23 mouse cellular contexts compared by ENCODE assay signal in genomic region chr4:136154462-136154861, GRCm38 (mm10). TPM values are rescaled to one million over a fixed set of nuclear protein-coding genes. Genes with fewer than 3 reads are reported as not detected.
DNase-seq lines count a peak whose midpoint lies in the region; ATAC-seq and TF ChIP-seq lines count a peak whose summit lies in the region.
"Had no signal": no experiment of that assay in that cellular context is flagged by ENCODE, and none has a peak within 500 bp of the region (broad histone marks: within the 10 kb centered on the region; RNA-seq: fewer than 3 reads in every experiment).

No protein-coding gene starts in this region.

- no peak for ATAC-seq in forebrain, embryonic 15.5 days (replicated peaks)
- ATAC-seq in forebrain, postnatal 0 days = no peak
- ATAC-seq in liver, embryonic 11.5 days (replicated peaks; ENCODE audit: low FRiP score) = no peak
- no peak for ATAC-seq in limb, embryonic 12.5 days (ENCODE audit: insufficient number of reproducible peaks, insufficient read depth, low FRiP score, low TSS enrichment, low read depth)
- ATAC-seq: CD4-positive, CD25-positive, alpha-beta regulatory T cell, adult 4 months had no signal

- H3K27ac ChIP-seq in forebrain, embryonic 15.5 days (replicated peaks) = 0 out of 2 replicates have a peak overlapping the region, but pooled peaks have one; percentile 28
- H3K27ac ChIP-seq in forebrain, postnatal 0 days (ENCODE audit: low read depth, low read length) = no peak overlapping the region
- H3K27ac ChIP-seq in liver, adult 2 months (replicated peaks; ENCODE audit: insufficient read depth, low read depth, low read length) = no peak overlapping the region
- H3K27ac ChIP-seq in liver, embryonic 11.5 days (ENCODE audit: low read depth, low read length) = no peak overlapping the region
- H3K27ac ChIP-seq in limb, embryonic 12.5 days = peak overlapping the region; percentile 45; the same call in 1 of the 2 replicates
- H3K27ac ChIP-seq: hindbrain, embryonic 15.5 days; layer of hippocampus, adult 2 months; macrophage; midbrain, embryonic 12.5 days; neural tube, embryonic 15.5 days had no signal

- no peaks in the 10 kb centered on the region for H3K79me2 ChIP-seq in liver, adult 2 months (ENCODE audit: control insufficient read depth, insufficient read depth, low read length)

- no peak for TF ChIP-seq CTCF in forebrain, postnatal 0 days (IDR thresholded peaks at IDR 0.05; ENCODE audit: low read depth)
- no peak for TF ChIP-seq CTCF in liver, adult 2 months (IDR thresholded peaks at IDR 0.05; ENCODE audit: low read depth, low read length)

- peaks cover 8% of the 10 kb centered on the region for H3K4me1 ChIP-seq in forebrain, embryonic 15.5 days
- H3K4me1 ChIP-seq in forebrain, postnatal 0 days (ENCODE audit: insufficient read depth) = no peaks in the 10 kb centered on the region
- no peaks in the 10 kb centered on the region for H3K4me1 ChIP-seq in liver, adult 2 months (ENCODE audit: control insufficient read depth, insufficient read depth, low read length)
- H3K4me1 ChIP-seq in liver, embryonic 11.5 days (replicated peaks; ENCODE audit: control insufficient read depth, insufficient read depth, low read length) = no peaks in the 10 kb centered on the region; the same call in 1 of the 2 replicates
- H3K4me1 ChIP-seq in limb, embryonic 12.5 days (replicated peaks) = peaks cover 22% of the 10 kb centered on the region

- H3K4me2 ChIP-seq in forebrain, embryonic 15.5 days (replicated peaks) = no peak overlapping the region
- H3K4me2 ChIP-seq in forebrain, postnatal 0 days (ENCODE audit: low read depth) = no peak overlapping the region
- H3K4me2 ChIP-seq in liver, embryonic 11.5 days = no peak overlapping the region
- no peak overlapping the region for H3K4me2 ChIP-seq in limb, embryonic 12.5 days
- H3K4me2 ChIP-seq: heart, embryonic 12.5 days; hindbrain, embryonic 15.5 days; midbrain, embryonic 12.5 days; neural tube, embryonic 15.5 days had no signal

- DNase-seq in forebrain, postnatal 0 days = no peak
- no peak for DNase-seq in liver, adult 2 months (ENCODE audit: extremely low read depth, low read depth, low spot score)
- no peak for DNase-seq in liver, embryonic 11.5 days (ENCODE audit: low spot score)
- DNase-seq in cerebellum, adult 11 months = no peak
- DNase-seq in ovary, postnatal 36 days (ENCODE audit: low spot score) = no peak
- DNase-seq: adrenal gland, postnatal 14 days; cerebellum, adult 9-11 months; heart, postnatal 14 days; kidney, adult 2 months; kidney, postnatal 10 days; thymus, adult 2 months; thymus, postnatal 4 days had no signal

- H3K9ac ChIP-seq in forebrain, embryonic 15.5 days (replicated peaks) = no peak overlapping the region
- H3K9ac ChIP-seq in forebrain, postnatal 0 days = no peak overlapping the region
- 0 out of 2 replicates have a peak overlapping the region, but pooled peaks have one; percentile 5 for H3K9ac ChIP-seq in liver, adult 2 months (ENCODE audit: low read depth, low read length)
- no peak overlapping the region for H3K9ac ChIP-seq in liver, embryonic 11.5 days (ENCODE audit: low read depth, low read length)
- H3K9ac ChIP-seq in limb, embryonic 12.5 days (replicated peaks) = 0 out of 2 replicates have a peak overlapping the region, but pooled peaks have one; percentile 12
- H3K9ac ChIP-seq: heart, embryonic 12.5 days; hindbrain, embryonic 15.5 days; midbrain, embryonic 12.5 days; neural tube, embryonic 15.5 days had no signal

- H3K9me3 ChIP-seq in forebrain, embryonic 15.5 days = no peaks in the 10 kb centered on the region
- no peaks in the 10 kb centered on the region for H3K9me3 ChIP-seq in forebrain, postnatal 0 days (ENCODE audit: low read length)
- H3K9me3 ChIP-seq in liver, embryonic 11.5 days (ENCODE audit: control insufficient read depth, low read length) = no peaks in the 10 kb centered on the region
- H3K9me3 ChIP-seq in limb, embryonic 12.5 days = no peaks in the 10 kb centered on the region
- H3K9me3 ChIP-seq: heart, embryonic 12.5 days; hindbrain, embryonic 15.5 days; midbrain, embryonic 12.5 days; neural tube, embryonic 15.5 days had no signal

- WGBS in forebrain, embryonic 15.5 days = 60% methylated on average over 9 of the region's 9 CpGs
- WGBS in forebrain, postnatal 0 days = 54% methylated on average over 9 of the region's 9 CpGs
- WGBS in liver, adult 2 months = 84% methylated on average over 9 of the region's 9 CpGs
- WGBS in liver, embryonic 11.5 days = 59% methylated on average over 9 of the region's 9 CpGs
- WGBS in limb, embryonic 12.5 days = 68% methylated on average over 9 of the region's 9 CpGs

- TF ChIP-seq POLR2A in liver, adult 2 months (IDR thresholded peaks at IDR 0.05; ENCODE audit: extremely low read depth, insufficient read depth, low read length) = no peak

- H3K36me3 ChIP-seq in forebrain, embryonic 15.5 days = no peaks in the 10 kb centered on the region
- H3K36me3 ChIP-seq in forebrain, postnatal 0 days (ENCODE audit: insufficient read depth) = no peaks in the 10 kb centered on the region
- no peaks in the 10 kb centered on the region for H3K36me3 ChIP-seq in liver, adult 2 months (ENCODE audit: control insufficient read depth, insufficient read depth, low read length)
- H3K36me3 ChIP-seq in liver, embryonic 11.5 days (ENCODE audit: control insufficient read depth, insufficient read depth, low read length) = no peaks in the 10 kb centered on the region
- no peaks in the 10 kb centered on the region for H3K36me3 ChIP-seq in limb, embryonic 12.5 days
- H3K36me3 ChIP-seq: heart, embryonic 12.5 days; hindbrain, embryonic 15.5 days; midbrain, embryonic 12.5 days; neural tube, embryonic 15.5 days had no signal

- no peaks in the 10 kb centered on the region for H3K27me3 ChIP-seq in forebrain, embryonic 15.5 days
- H3K27me3 ChIP-seq in forebrain, postnatal 0 days (ENCODE audit: insufficient read depth, low read length) = no peaks in the 10 kb centered on the region
- no peaks in the 10 kb centered on the region for H3K27me3 ChIP-seq in liver, adult 2 months (ENCODE audit: control insufficient read depth, insufficient read depth, low read length)
- H3K27me3 ChIP-seq in liver, embryonic 11.5 days (replicated peaks; ENCODE audit: control insufficient read depth, insufficient read depth, low read length) = no peaks in the 10 kb centered on the region; the same call in 1 of the 2 replicates
- H3K27me3 ChIP-seq in limb, embryonic 12.5 days = no peaks in the 10 kb centered on the region
- H3K27me3 ChIP-seq: hindbrain, embryonic 15.5 days; neural tube, embryonic 15.5 days had no signal

- H3K4me3 ChIP-seq in forebrain, embryonic 15.5 days = no peak overlapping the region
- H3K4me3 ChIP-seq in forebrain, postnatal 0 days (ENCODE audit: low read depth, low read length) = no peak overlapping the region
- H3K4me3 ChIP-seq in liver, adult 2 months (ENCODE audit: insufficient read depth, low read depth, low read length) = no peak overlapping the region
- no peak overlapping the region for H3K4me3 ChIP-seq in liver, embryonic 11.5 days (ENCODE audit: low read depth, low read length)
- no peak overlapping the region for H3K4me3 ChIP-seq in limb, embryonic 12.5 days (replicated peaks)
- H3K4me3 ChIP-seq: heart, embryonic 12.5 days; hindbrain, embryonic 15.5 days; layer of hippocampus, adult 2 months; midbrain, embryonic 12.5 days; neural tube, embryonic 15.5 days had no signal

RNA-seq across cellular contexts. Expression of gene Id3, which starts 11.2 kb away (rescaled TPM):
- polyA plus RNA-seq in forebrain, embryonic 15.5 days (2015; fragmentation: Nextera tagmentation; extraction: Ambion mirVana) = 87.3 and 98.1 TPM in 2 replicates
- 134 and 153 TPM in 2 replicates for total RNA-seq in forebrain, postnatal 0 days (2014; rRNA removed)
- polyA plus RNA-seq in forebrain, postnatal 0 days (2015; fragmentation: Nextera tagmentation; extraction: Ambion mirVana) = 177 and 185 TPM in 2 replicates
- 33.2 and 47.4 TPM in 2 replicates for total RNA-seq in liver, adult 2 months (2014; rRNA removed)
- 181 and 274 TPM in 2 replicates for polyA plus RNA-seq in liver, adult 2 months (2012; rRNA removed)
- 191 and 200 TPM in 2 replicates for polyA plus RNA-seq in liver, embryonic 11.5 days (2014; fragmentation: Nextera tagmentation; extraction: Ambion mirVana)
- polyA plus RNA-seq in limb, embryonic 12.5 days (2016; fragmentation: Nextera tagmentation; extraction: Ambion mirVana) = 652 and 658 TPM in 2 replicates
- total RNA-seq: common myeloid progenitor, adult 5-6 weeks; granulocyte monocyte progenitor cell, adult 5-6 weeks had no signal

RNA-seq across cellular contexts. Expression of gene E2f2, which starts 17.7 kb away (rescaled TPM):
- polyA plus RNA-seq in forebrain, embryonic 15.5 days (2015; fragmentation: Nextera tagmentation; extraction: Ambion mirVana) = 5.4 and 6.0 TPM in 2 replicates
- total RNA-seq in forebrain, postnatal 0 days (2014; rRNA removed) = 0.85 and 1.2 TPM in 2 replicates
- polyA plus RNA-seq in forebrain, postnatal 0 days (2015; fragmentation: Nextera tagmentation; extraction: Ambion mirVana) = 0.84 and 1.4 TPM in 2 replicates
- total RNA-seq in liver, adult 2 months (2014; rRNA removed) = 0.40 and 0.46 TPM in 2 replicates
- polyA plus RNA-seq in liver, adult 2 months (2012; rRNA removed) = 0.75 and 0.76 TPM in 2 replicates
- 9.0 and 9.2 TPM in 2 replicates for polyA plus RNA-seq in liver, embryonic 11.5 days (2014; fragmentation: Nextera tagmentation; extraction: Ambion mirVana)
- polyA plus RNA-seq in limb, embryonic 12.5 days (2016; fragmentation: Nextera tagmentation; extraction: Ambion mirVana) = 10.6 and 10.8 TPM in 2 replicates

RNA-seq across cellular contexts. Expression of gene Asap3, which starts 51.7 kb away (rescaled TPM):
- polyA plus RNA-seq in forebrain, embryonic 15.5 days (2015; fragmentation: Nextera tagmentation; extraction: Ambion mirVana) = 3.4 and 3.7 TPM in 2 replicates
- total RNA-seq in forebrain, postnatal 0 days (2014; rRNA removed) = 3.5 and 3.8 TPM in 2 replicates
- 2.0 and 2.5 TPM in 2 replicates for polyA plus RNA-seq in forebrain, postnatal 0 days (2015; fragmentation: Nextera tagmentation; extraction: Ambion mirVana)
- total RNA-seq in liver, adult 2 months (2014; rRNA removed) = 3.3 and 5.6 TPM in 2 replicates
- 5.2 and 5.8 TPM in 2 replicates for polyA plus RNA-seq in liver, adult 2 months (2012; rRNA removed)
- 1.8 and 2.9 TPM in 2 replicates for polyA plus RNA-seq in liver, embryonic 11.5 days (2014; fragmentation: Nextera tagmentation; extraction: Ambion mirVana)
- polyA plus RNA-seq in limb, embryonic 12.5 days (2016; fragmentation: Nextera tagmentation; extraction: Ambion mirVana) = 9.9 and 11.3 TPM in 2 replicates
- total RNA-seq: common myeloid progenitor, adult 5-6 weeks; granulocyte monocyte progenitor cell, adult 5-6 weeks had no signal
- polyA plus RNA-seq: CD4-positive, CD25-positive, alpha-beta regulatory T cell, adult 4 months had no signal

Comparison
In these comparisons a context has a peak if more than half of its experiments do, and no peak if none do; other contexts are left out.
1. H3K27ac ChIP-seq: peak in forebrain, embryonic 15.5 days (single experiment) and limb, embryonic 12.5 days (single experiment); none in forebrain, postnatal 0 days (single experiment), liver, adult 2 months (single experiment) and liver, embryonic 11.5 days (single experiment).
2. H3K9ac ChIP-seq: peak in liver, adult 2 months (single experiment) and limb, embryonic 12.5 days (single experiment); none in forebrain, embryonic 15.5 days (single experiment), forebrain, postnatal 0 days (single experiment) and liver, embryonic 11.5 days (single experiment).